30 mouse cellular contexts compared by ENCODE assay signal in genomic region chr7:73322466-73323151, GRCm38 (mm10). TPM values are rescaled to one million over a fixed set of nuclear protein-coding genes. Genes with fewer than 3 reads are reported as not detected.
A peak's percentile ranks its signal among the peaks of the same experiment; 100 is the strongest.
DNase-seq lines count a peak whose midpoint lies in the region; ATAC-seq and TF ChIP-seq lines count a peak whose summit lies in the region.
"Had no signal": no experiment of that assay in that cellular context is flagged by ENCODE, and none has a peak within 500 bp of the region (broad histone marks: within the 10 kb centered on the region; RNA-seq: fewer than 3 reads in every experiment).

No protein-coding gene starts in this region.

- intact Hi-C loops in gastrocnemius, adult 2 months (cut with DNase I) = no loop called here

- H3K27ac ChIP-seq in midbrain, embryonic 10.5 days (replicated peaks) = 0 out of 2 replicates have a peak overlapping the region, but pooled peaks have one; percentile 35
- H3K27ac ChIP-seq in midbrain, embryonic 15.5 days = no peak overlapping the region
- no peak overlapping the region for H3K27ac ChIP-seq in gastrocnemius, adult 2 months
- H3K27ac ChIP-seq: embryonic facial prominence, embryonic 10.5 days; embryonic facial prominence, embryonic 13.5 days; forebrain, embryonic 12.5 days; heart, adult 2 months; heart, embryonic 10.5 days; heart, embryonic 13.5 days; hindbrain, embryonic 14.5 days; hindbrain, postnatal 0 days had no signal

- H3K27me3 ChIP-seq in midbrain, embryonic 10.5 days (ENCODE audit: low read depth, poor library complexity, severe bottlenecking) = no peaks in the 10 kb centered on the region
- H3K27me3 ChIP-seq in midbrain, embryonic 15.5 days (replicated peaks) = no peaks in the 10 kb centered on the region
- H3K27me3 ChIP-seq: forebrain, embryonic 12.5 days had no signal

- no peak overlapping the region for H3K9ac ChIP-seq in midbrain, embryonic 15.5 days
- H3K9ac ChIP-seq: embryonic facial prominence, embryonic 13.5 days; forebrain, embryonic 12.5 days; heart, embryonic 13.5 days; hindbrain, embryonic 14.5 days had no signal

- H3K36me3 ChIP-seq in midbrain, embryonic 10.5 days = 0 out of 2 replicates have a peak, but pooled peaks cover 2% of the 10 kb centered on the region
- no peaks in the 10 kb centered on the region for H3K36me3 ChIP-seq in midbrain, embryonic 15.5 days (replicated peaks)
- H3K36me3 ChIP-seq: embryonic facial prominence, embryonic 10.5 days; embryonic facial prominence, embryonic 13.5 days; forebrain, embryonic 12.5 days; heart, embryonic 10.5 days; heart, embryonic 13.5 days had no signal

- WGBS in midbrain, embryonic 10.5 days = 92% methylated on average over 8 of the region's 8 CpGs
- 86% methylated on average over 8 of the region's 8 CpGs for WGBS in midbrain, embryonic 15.5 days

- peak; percentile 89 for ATAC-seq in frontal cortex, adult (ENCODE audit: low TSS enrichment)
- no peak for ATAC-seq in midbrain, embryonic 15.5 days (replicated peaks)
- ATAC-seq: forebrain, embryonic 16.5 days; hindbrain, postnatal 0 days; inflammation-experienced regulatory T-cells, adult 6 months had no signal

- no peak for TF ChIP-seq CTCF in gastrocnemius, adult 2 months (IDR thresholded peaks at IDR 0.05)

- DNase-seq in frontal cortex, postnatal 25 days (ENCODE audit: low spot score in 2 of 2) = no peak
- DNase-seq in midbrain, embryonic 10.5 days (ENCODE audit: low spot score) = no peak
- DNase-seq in ZHBTc4 (ENCODE audit: low read depth, low spot score) = peak; percentile 82
- no peak for DNase-seq in gastrocnemius, adult 2 months
- DNase-seq in thymus, postnatal 36 days = no peak
- DNase-seq in layer of hippocampus, postnatal 25 days (ENCODE audit: extremely low spot score in 1 of 2, low spot score in 1 of 2) = no peak
- DNase-seq: adrenal gland, adult 2 months; adrenal gland, postnatal 14 days; cerebellum, adult 11-12 months; cerebellum, adult 8-10 months; cerebellum, postnatal 10 days; cerebellum, postnatal 36 days; embryo, embryonic 11 days; gastrocnemius, postnatal 10 days; gastrocnemius, postnatal 36 days; heart, postnatal 4 days had no signal

- H3K4me3 ChIP-seq in midbrain, embryonic 10.5 days = no peak overlapping the region
- H3K4me3 ChIP-seq in midbrain, embryonic 15.5 days = no peak overlapping the region
- no peak overlapping the region for H3K4me3 ChIP-seq in gastrocnemius, adult 2 months
- H3K4me3 ChIP-seq: erythroblast, embryonic 14.5 days; forebrain, embryonic 12.5 days; heart, adult 2 months had no signal

- peaks cover 10% of the 10 kb centered on the region for H3K9me3 ChIP-seq in midbrain, embryonic 10.5 days (replicated peaks)
- no peaks in the 10 kb centered on the region for H3K9me3 ChIP-seq in midbrain, embryonic 15.5 days
- H3K9me3 ChIP-seq: embryonic facial prominence, embryonic 13.5 days; forebrain, embryonic 12.5 days; heart, embryonic 13.5 days had no signal

- 0 out of 2 replicates have a peak, but pooled peaks cover 2% of the 10 kb centered on the region for H3K4me1 ChIP-seq in midbrain, embryonic 10.5 days
- H3K4me1 ChIP-seq in midbrain, embryonic 15.5 days = no peaks in the 10 kb centered on the region
- H3K4me1 ChIP-seq: forebrain, embryonic 12.5 days had no signal

- H3K4me2 ChIP-seq in midbrain, embryonic 15.5 days = no peak overlapping the region
- H3K4me2 ChIP-seq: forebrain, embryonic 12.5 days; hindbrain, embryonic 14.5 days had no signal

RNA-seq across cellular contexts. Expression of gene Rgma, which starts 52.7 kb away (rescaled TPM):
- polyA plus RNA-seq in midbrain, embryonic 10.5 days (2016; fragmentation: Nextera tagmentation; extraction: Ambion mirVana) = 51.2 and 65.4 TPM in 2 replicates
- 46.6 and 50.4 TPM in 2 replicates for polyA plus RNA-seq in midbrain, embryonic 15.5 days (2015; fragmentation: Nextera tagmentation; extraction: Ambion mirVana)
- total RNA-seq in gastrocnemius, adult 2 months (2021) = 10 to 100 TPM; 46.1 to 52.4 TPM
- 10 to 100 TPM; 50.7 to 62.6 TPM for total RNA-seq in layer of hippocampus, postnatal 25 days (2021)
- total RNA-seq: granulocyte monocyte progenitor cell, adult 5-6 weeks had no signal
- polyA plus RNA-seq: erythroblast, embryonic 14.5 days; inflammation-experienced regulatory T-cells, adult 6 months had no signal
